Mouse (Mus musculus) c-Kit-positive CD71-positive TER-119-negative erythroid progenitor cells, embryonic 14.5 days (primary cell): ENCODE data around the gene P4htm.

ENCODE experiments used
- DNase-seq: peaks from one replicate; pipeline ENCODE4 v3.0.0-alpha.2; 2013; ENCODE audit warnings: low read depth

Gene P4htm

GRCm38 (mm10) chr9:108577934-108578544 is 19.4 kb downstream of the P4htm start:
- peak; percentile 39 for DNase-seq

GRCm38 (mm10) chr9:108577025-108577424 is 20.4 kb downstream of the P4htm start:
- DNase-seq: no peak

- DNase-seq: no peak
These were observed 21.9 kb downstream of the P4htm start for GRCm38 (mm10) chr9:108575321-108576297.

- DNase-seq: no peak
These were observed 22.5 kb downstream of the P4htm start for GRCm38 (mm10) chr9:108574921-108575320.

- no peak for DNase-seq
These were observed 23.4 kb downstream of the P4htm start for GRCm38 (mm10) chr9:108573774-108574690.

- DNase-seq: no peak
These were observed 25.1 kb downstream of the P4htm start for GRCm38 (mm10) chr9:108572321-108572720.

GRCm38 (mm10) chr9:108571401-108571973 is 26.0 kb downstream of the P4htm start:
- no peak for DNase-seq

GRCm38 (mm10) chr9:108570207-108570896 is 27.1 kb downstream of the P4htm start:
- DNase-seq: peak; percentile 88

GRCm38 (mm10) chr9:108569381-108570206 is 27.9 kb downstream of the P4htm start, which contains the start of gene Dalrd3:
TSS of gene Dalrd3 (plus strand) at chr9:108569886.
- DNase-seq: peak; percentile 95

GRCm38 (mm10) chr9:108568511-108568921 is 29.0 kb downstream of the P4htm start:
- no peak for DNase-seq

- DNase-seq: no peak
These were observed 29.5 kb downstream of the P4htm start for GRCm38 (mm10) chr9:108567931-108568419.

- DNase-seq: peak; percentile 92
These were observed 30.4 kb downstream of the P4htm start, which contains the start of gene Ndufaf3 for GRCm38 (mm10) chr9:108566815-108567776. TSS of gene Ndufaf3 (minus strand) at chr9:108567434.

GRCm38 (mm10) chr9:108565881-108566814 is 31.3 kb downstream of the P4htm start:
- no peak for DNase-seq

- peak; percentile 39 for DNase-seq
These were observed 33.3 kb downstream of the P4htm start for GRCm38 (mm10) chr9:108564131-108564530.

GRCm38 (mm10) chr9:108563671-108564070 is 33.8 kb downstream of the P4htm start:
- DNase-seq: no peak

- peak; percentile 98 for DNase-seq
These were observed 37.1 kb downstream of the P4htm start, which contains the start of gene Impdh2 for GRCm38 (mm10) chr9:108560227-108560841. TSS of gene Impdh2 (plus strand) at chr9:108560286.

GRCm38 (mm10) chr9:108559169-108559568 is 38.3 kb downstream of the P4htm start:
- DNase-seq: no peak
